Mouse (Mus musculus): ENCODE measurements around the gene Gm9970.
A peak's percentile ranks its signal among the peaks of the same experiment; 100 is the strongest.
"Not testable (repeated sequence)": the region's sequence is repeated elsewhere in the genome, so short reads cannot be mapped to it uniquely, and the experiment has no call there.

Gene Gm9970

DNA sequence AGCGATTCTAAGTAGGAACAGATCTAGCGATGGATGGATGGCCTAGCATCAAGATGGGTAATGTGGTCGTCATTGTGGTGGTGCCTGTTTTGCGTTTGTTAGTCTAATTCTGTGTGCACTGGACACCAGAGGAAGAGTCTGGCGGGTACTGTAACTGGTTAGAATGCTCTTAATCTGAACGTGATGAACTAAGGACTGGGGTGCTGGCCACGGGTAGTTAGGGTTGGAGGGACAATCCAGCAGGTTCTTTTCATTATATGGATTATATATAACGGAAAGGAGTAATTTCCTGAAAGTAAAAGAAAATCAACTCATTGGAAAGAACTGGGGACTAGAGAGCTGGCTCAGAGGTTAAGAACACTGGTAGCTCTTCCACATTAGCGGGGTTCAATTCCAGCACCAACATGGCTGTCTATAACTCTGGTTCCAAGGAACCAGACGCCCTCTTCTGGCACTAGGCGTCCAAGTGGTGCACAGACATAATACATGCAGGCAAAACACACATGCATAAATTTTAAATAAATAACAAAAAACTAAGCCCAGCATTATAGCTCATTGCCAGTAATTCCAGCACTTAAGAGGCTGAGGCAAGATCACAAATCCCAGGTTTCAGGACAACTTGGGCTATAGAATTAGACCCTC lies 19.6 kb downstream of the Gm9970 start:
- peak; percentile 52 for DNase-seq

DNA sequence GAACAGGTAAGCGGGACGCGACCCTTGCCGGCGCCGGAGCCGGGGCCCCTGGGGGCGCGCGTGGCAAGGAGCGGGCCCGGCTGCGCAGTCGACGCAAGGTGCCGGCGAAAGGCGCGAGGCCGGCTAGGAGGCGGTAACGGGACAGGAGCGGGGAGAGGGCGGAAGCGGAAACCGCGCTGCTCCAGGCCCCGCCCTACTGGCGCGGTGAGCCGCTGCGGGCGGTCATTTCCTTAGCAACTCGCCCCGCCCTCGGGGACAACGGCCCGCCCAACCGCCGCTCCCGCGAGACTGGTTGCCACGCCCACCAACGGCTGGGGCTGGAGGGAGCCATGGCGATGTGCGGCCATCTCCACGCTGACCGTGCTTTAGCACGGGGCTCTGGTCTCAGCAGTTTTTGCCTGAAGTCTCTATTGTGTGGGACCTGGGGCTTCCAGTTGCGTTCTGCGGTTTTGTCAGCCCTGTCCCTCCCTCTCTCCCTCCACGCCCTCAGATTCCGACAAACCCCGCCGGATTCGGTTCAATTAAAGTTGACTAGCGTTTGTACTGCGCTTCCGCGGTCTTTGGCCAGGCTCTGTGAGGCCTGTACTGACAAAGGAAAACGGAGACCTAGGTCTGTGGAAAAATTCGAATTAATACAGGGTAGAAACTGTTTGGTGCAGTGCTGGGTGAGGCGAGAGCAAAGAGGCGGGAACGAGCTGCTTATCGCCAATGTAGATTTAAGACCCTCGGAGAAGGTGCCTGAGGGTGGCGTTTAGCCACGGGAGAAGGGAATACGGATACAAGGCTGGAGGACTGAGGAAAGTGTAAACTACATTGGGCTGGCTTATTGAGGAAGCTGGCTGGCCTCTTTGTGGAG lies 20.4 kb downstream of the Gm9970 start, which contains the start of gene Ppm1g:
Gene Ppm1g (minus strand): TSS at position 240 of the 856 bp plus-strand sequence.
- peak; percentile 98 for DNase-seq

DNA sequence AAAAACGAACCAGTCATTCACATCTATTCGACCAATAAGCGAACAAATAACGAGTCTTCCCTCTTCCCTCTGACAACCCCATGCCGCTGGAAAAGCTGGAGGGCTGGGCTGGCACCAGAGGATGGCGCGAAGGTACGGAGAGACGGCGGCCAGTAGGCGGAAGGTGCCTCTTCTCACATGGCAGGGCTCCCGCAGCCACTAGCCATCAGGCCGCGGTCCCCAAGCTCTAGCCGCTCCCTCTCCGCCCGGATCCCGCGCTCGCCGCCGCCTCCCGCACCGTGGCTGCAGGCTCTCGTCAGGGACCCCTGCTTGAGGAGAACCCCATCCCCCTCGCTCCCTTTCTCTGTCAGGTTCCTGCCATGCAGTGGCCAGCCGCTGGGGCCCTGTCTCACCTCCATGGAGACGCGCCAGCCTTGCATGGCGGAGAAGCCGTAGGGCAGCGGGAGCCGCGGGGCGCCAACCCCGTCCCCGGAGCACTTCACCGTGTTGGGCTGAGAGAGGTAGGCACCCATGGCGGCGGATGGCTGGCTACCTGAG lies 21.1 kb downstream of the Gm9970 start:
- DNase-seq: no peak

GRCm38 (mm10) chr5:31219474-31219873 lies 21.6 kb downstream of the Gm9970 start:
- no peak for DNase-seq

GRCm38 (mm10) chr5:31219070-31219469 lies 22.0 kb downstream of the Gm9970 start:
- no peak for DNase-seq

GRCm38 (mm10) chr5:31218294-31218693 lies 22.7 kb downstream of the Gm9970 start:
- peak; percentile 44 for DNase-seq

DNA sequence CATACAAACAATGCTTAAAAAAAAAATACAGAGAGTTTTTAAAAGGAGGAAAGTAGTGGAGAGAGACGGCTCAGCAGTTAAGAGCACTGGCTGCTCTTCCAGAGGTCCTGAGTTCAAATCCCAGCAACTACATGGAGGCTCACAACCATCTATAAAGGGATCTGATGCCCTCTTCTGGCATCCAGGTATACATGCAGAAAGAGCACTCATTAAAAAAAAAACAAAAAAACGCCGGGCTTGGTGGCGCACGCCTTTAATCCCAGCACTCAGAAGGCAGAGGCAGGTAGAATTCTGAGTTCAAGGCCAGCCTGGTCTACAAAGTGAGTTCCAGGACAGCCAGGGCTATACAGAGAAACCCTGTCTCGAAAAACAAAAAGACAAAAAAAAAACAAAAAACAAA lies 24.5 kb downstream of the Gm9970 start:
- DNase-seq: not testable (repeated sequence)

- no peak for DNase-seq
Measured at GRCm38 (mm10) chr5:31204421-31204820, 36.6 kb downstream of the Gm9970 start.

GRCm38 (mm10) chr5:31203866-31204265 lies 37.2 kb downstream of the Gm9970 start:
- DNase-seq: no peak

GRCm38 (mm10) chr5:31202933-31203332 lies 38.1 kb downstream of the Gm9970 start:
- no peak for DNase-seq

DNA sequence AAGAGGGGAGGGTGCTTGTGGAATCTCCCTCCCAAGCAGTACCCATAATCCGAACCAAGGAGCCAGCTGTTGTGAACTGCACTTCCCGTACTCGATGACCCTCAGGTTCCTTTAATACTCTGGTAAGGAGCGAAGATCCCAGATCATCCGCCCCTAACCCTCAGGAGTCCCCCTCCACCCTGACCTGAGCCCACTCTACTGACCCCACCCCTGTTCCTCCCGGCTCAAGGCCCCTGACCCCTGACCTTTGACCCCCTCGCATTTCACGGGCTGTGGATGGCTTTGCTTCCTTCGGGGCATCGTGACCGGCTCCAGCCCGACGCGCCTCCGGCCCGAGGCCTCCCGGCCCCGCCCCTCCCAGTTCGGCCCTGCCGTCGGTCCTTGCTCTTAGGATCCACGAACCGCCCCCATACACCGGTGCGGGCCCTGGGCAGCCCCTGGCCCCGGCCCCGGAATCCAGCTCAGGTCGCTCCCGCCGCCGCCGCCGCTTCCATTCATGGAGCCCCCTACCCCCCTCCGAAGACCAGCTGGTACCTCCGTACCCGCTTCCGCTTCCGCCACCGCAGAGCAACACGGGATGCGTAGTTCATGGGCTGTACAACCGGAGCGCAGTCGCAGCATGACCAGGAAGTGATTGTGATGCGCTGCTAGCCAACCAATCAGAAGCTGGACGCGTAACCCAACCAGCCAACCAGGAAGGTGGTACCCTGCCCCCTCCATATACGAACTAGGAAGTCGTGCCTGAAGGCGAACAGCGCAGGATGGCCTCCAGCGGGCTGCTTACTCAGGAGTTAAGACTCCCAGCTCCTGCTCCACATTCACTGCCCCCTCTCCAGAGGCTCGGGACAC lies 39.1 kb downstream of the Gm9970 start, which contains the start of gene Zfp513:
Gene Zfp513 (minus strand): TSS at position 562 of the 849 bp plus-strand sequence.
- peak; percentile 94 for DNase-seq

GRCm38 (mm10) chr5:31201042-31201741 lies 39.8 kb downstream of the Gm9970 start:
- no peak for DNase-seq

GRCm38 (mm10) chr5:31200327-31200768 lies 40.7 kb downstream of the Gm9970 start:
- DNase-seq: peak; percentile 32

- no peak for DNase-seq
Measured at GRCm38 (mm10) chr5:31199893-31200292, 41.1 kb downstream of the Gm9970 start.

DNA sequence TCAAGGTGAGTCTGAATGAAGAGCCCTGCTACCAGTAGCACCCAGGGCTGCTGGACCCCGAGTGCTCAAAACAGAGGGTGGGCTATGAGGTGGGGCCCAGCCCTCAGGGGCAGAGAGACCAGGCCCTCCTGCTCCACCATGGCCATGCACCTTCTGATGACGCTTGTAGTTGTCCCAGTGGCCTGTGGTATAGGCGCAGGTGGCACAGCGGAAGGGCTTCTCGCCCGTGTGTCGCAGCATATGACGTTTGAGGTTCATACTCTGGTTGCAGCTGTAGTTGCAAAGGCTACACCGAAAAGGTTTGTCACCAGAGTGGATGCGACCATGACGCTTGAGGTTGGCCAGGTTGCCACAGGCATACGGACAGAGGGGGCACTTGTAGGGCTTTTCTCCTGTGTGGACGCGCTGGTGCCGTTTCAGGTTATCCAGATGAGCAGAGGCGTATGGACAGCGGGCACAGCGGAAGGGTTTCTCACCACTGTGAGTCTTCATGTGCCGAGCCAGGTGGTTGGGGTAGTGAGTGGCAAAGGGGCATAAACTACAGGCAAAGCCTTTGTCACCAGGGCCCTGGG lies 41.6 kb downstream of the Gm9970 start:
- no peak for DNase-seq

DNA sequence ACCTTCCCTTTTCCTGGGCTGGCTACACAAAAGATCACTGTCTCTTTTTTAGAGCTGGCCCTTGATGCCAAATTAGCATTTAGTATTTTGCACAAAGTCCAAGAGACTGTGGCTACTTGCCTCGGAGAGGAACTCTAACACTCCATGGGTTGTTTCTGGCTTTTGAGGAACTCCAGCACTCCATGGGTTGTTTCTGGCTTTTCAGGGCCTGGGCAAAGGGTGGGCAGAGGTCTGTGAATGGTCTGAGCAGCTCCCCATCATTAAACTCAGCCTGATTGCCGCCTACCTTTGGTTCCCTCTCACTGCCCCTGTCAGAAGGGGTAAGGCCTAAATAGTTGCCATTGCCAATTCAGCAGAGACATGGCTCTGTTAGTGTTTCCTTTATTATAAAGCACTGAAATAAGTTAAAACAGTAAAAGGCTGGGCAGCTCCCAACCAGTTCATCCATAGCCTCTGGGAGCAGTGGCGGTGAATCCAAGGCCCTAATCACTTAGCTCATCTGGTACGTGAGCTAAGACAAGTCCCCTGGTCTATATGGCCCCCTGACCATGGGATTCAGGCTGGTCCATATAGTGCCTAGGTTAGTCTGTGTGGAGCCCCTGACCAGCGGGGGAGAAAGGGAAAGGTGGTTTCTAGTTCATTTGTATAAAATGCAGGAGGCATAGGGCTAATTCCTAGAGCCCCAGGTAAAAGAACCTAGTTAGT lies 42.3 kb downstream of the Gm9970 start:
- DNase-seq: no peak

GRCm38 (mm10) chr5:31198170-31198569 lies 42.9 kb downstream of the Gm9970 start:
- no peak for DNase-seq

GRCm38 (mm10) chr5:31197072-31197471 lies 44.0 kb downstream of the Gm9970 start:
- DNase-seq: no peak

DNA sequence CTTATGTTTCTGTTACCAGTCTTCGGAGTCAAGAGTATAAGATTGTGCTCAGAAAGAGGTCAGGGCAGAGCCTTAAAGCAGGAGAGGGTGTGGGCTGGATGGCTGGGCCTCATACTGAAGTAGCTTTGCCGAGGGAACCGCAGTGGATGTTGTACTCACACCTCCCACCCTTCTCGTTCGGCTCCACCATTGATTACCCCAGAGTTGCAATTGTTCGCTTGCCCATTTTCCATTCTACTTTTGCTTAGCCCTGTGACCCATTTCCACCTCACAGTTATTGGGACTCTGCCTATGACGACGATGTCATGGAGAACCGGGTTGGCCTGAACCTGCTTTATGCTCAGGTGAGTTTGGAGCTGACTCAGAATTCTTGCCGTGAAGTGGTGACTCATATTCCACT lies 44.8 kb downstream of the Gm9970 start:
- DNase-seq: no peak

DNA sequence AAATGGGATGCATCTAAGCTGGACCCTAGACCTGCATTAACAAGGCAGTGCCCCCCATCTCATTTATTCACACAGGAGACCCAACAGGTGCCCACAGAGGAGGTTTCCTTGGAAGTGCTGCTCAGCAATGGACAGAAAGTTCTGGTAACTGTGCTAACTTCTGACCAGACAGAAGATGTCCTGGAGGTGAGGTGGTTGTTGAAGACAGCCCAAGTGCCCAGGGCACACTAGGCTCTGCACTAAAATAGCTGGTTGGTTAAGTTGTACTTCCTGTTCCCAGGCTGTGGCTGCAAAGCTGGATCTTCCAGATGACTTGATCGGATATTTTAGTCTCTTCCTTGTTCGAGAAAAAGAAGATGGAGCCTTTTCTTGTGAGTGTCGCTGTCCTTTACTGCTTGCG lies 45.4 kb downstream of the Gm9970 start:
- no peak for DNase-seq

All from thymus, postnatal 14 days (tissue).